Mouse (Mus musculus) retina, postnatal 1 day (tissue): ENCODE results near the gene Olfr160.

Experiments used
- DNase-seq: peaks from one replicate; pipeline ENCODE4 v3.0.0-alpha.2; 2012

Gene Olfr160

DNA sequence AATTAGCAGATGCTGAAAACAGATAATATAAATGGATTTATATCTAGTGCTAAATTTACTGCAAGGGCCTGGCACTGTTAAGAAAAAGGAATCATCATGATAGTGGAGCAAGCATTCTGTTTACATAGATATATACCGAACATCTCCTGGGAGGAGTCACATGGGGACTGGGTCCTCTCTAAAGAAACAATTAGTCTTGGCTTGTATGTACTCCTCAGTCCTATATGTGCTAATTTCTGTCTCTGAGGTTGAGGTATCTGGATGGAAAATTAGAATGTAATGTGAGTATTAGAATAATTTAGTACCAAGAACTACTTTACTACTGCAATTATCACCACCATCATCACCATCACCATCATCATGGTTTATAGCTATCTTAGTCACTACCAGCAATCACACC, at the start of gene Olfr160:
Olfr160 (minus strand) TSS at position 101 of the 400 bp plus-strand sequence.
- DNase-seq = no peak

DNA sequence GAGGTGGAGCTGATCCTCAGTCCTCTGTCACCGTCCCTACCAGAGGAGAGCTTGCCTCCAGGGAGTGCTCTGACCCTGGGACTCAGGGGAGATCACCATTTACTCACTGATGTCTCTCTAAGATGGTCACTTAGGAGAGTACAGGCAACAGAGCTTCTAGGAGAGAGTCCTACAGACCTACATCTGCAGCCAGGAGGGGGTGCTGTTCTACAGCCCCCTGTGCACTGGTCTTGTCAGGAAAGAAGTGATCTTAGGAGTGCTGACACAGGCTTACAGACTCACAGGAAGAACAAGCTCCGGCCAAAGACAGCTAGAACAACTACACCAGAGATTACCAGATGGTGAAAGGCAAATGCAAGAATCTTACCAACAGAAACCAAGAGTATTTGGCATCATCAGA, 46.5 kb upstream of the Olfr160 start:
- no peak for DNase-seq

DNA sequence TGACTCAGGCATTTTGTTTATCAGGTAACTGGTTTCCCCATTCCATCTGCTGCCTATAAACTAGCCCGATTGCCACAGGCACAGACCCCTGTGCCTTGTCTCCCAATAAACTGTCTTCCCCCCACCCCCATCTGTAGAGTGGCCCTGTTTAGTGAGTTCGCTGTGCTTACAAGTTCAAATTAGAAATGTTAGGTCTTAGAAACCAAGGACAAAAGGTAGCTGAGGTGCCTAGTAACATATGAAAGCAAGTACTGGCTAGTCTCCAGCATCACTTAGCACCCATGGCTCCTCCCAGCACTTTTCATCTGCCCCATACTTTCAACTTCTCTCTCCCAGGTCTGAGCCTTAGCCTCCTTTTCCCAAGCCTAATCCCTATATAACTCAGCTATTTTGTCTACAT, 45.7 kb upstream of the Olfr160 start:
- DNase-seq = no peak

- DNase-seq = no peak
Measured at GRCm38 (mm10) chr9:37752006-37752405, 36.0 kb upstream of the Olfr160 start.

DNA sequence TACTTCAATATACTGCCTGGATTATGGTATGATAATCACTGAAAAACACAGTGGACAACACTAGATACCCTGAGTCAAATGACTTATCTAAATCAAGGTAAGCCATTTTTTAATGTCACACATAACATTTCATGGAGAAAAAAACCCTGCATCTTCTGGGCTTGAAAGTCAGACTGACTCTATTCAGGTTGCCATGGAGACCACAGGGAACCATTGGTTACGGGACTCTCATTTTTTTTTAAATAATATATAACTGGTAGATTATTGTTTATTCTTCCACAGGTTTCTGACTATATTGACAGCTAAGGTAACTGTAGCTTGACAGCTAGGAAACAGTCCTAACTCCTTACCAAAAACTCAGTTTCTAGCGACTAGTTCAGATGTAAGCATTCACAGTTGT, 35.4 kb upstream of the Olfr160 start:
- DNase-seq = no peak

DNA sequence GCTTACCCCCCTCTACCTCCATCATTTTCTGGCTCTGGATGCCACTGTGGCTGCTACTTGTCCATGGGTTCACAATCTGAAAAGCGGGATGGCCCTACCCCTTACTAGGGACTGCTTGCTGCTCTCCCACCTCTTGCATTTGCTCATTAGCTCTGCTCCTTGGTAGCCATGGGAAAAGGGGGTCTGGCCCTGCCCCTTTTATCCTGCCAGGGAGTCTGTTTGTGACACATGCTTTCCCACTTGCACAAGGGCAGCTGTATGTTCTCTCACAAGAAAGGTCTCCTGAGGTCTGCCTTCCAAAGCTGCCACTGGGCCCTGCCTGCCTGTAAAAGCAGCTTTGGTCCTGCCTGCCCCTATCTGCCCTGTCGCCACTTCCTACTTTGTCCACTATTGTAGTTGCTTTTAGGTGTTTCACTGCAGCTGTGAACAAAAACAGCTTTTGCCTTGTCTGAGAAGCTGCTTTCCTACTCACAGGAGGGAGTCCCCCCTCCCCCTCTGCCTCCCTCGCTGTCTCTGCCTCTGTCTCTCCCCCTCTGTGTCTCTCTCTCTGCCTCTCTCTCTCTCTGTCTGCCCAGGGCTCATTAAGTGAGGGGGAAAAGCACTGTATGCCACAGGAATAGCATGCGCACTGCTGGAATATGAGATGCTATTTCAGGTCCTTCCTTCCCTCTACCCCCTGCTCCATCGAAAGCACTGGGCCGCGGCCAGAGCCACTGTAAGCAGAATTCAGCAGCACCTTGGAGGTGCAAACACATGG, 34.4 kb upstream of the Olfr160 start:
- peak; percentile 34 for DNase-seq

- DNase-seq = no peak
Measured at GRCm38 (mm10) chr9:37744806-37745205, 28.8 kb upstream of the Olfr160 start, which contains the start of gene Olfr874. Gene Olfr874, plus strand, starts transcription at chr9:37745106.

DNA sequence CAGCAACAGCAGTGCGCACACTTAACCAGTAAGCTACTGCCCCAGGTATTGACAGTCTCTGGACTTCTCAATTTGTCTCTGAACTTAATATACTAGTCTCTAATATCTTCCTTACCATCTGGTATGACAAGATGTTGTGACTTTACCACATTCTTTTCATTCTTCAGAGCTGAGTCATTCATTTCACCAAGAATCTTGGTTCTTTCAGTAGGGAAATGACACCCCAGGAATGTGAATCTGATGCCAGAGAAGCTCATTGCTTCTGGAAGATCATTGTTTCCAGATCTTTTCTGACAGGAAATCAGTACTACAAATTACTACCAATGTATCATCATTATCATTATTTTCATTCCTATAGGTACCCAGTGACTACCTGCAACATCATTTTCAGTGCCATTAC, 18.3 kb upstream of the Olfr160 start:
- no peak for DNase-seq

GRCm38 (mm10) chr9:37689970-37690686, 25.9 kb downstream of the Olfr160 start:
- DNase-seq = peak; percentile 53

- DNase-seq = no peak
Measured at GRCm38 (mm10) chr9:37687941-37688303, 28.1 kb downstream of the Olfr160 start.

DNA sequence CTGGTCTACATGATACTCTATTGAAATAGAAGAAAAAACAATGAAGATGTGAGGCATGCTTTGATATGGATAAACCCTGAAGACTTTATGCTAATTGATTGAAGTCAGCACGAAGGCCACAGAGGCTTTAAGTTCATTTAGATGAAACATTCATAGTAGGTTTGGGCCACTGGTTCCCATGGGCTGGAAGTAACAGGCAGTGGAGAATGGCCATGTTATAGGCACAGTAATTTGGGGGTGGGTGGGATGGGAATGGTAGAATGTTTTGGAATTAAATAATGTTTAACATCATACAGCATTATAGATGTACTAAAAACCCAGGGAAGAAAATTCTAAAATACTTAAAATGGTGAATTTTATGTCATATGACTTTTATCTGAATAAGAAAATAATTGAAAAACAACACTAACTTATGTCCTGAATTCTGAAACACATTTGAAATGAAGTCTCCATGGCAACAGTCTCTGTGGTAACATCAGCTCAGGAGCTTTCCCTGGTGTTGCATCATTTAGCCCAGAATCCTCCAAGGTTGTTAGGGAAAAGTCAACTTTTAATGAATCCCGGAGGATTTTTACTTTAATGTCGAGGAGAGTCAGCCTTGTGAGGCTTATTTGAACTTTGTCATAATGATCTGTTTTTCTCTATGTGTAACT, 28.6 kb downstream of the Olfr160 start:
- no peak for DNase-seq

DNA sequence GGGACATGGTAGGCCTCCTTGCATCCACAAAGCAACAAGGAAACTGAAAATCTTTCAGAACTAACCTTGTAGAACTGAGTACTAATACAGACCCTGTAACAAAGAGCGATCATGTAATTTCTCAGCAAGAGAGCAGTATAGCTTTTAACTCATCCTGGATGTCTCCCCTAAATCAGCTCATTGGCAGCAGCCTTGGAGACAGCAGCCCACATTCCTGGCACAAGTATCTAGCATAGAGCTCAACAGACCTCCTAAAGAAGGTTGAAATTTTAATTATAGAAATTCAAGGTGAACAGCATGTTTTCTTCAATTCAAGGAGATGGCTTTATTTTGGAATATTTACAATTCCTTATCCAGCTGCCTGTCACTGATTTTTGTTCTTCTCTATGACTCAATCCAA, 34.9 kb downstream of the Olfr160 start:
- DNase-seq = no peak

DNA sequence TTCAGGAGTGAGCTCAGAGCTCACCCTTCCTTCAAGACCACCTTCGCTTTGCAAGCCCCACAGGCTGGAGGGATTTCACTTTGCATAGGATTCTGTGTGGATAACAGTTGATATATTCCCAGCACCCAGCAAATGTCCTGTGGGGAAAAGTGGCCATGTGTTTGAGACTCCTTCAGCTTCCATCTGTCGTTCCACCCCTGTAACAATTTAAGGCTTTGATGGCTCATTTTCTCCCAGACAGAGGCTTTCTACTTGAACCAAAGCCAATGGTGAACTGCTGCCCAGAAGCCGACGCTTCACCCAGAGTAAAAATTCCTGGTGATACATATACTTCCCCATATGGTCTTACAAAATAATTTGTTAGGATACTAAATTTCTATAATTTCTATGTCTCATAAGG, 40.8 kb downstream of the Olfr160 start:
- DNase-seq = no peak

DNA sequence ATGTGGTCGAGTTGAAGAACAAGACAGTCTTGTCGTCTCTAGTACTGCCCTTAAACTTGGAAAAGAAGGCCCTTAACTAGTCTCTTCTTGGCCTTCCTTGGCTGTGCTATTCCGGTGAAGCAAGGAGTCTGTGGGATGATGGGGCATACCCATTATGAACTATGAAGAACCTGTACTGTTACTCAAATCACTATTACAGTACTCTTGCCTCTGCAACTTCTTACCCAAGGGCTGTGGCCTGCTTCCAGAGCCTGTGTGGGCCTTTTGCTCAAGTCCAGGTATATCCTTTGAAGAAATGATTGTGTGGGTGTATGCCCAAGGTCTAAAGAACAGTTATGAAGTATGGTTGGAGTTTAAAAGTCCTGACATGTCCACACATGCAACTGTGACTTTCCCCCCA, 45.8 kb downstream of the Olfr160 start:
- no peak for DNase-seq

GRCm38 (mm10) chr9:37669678-37670077, 46.4 kb downstream of the Olfr160 start:
- no peak for DNase-seq

DNA sequence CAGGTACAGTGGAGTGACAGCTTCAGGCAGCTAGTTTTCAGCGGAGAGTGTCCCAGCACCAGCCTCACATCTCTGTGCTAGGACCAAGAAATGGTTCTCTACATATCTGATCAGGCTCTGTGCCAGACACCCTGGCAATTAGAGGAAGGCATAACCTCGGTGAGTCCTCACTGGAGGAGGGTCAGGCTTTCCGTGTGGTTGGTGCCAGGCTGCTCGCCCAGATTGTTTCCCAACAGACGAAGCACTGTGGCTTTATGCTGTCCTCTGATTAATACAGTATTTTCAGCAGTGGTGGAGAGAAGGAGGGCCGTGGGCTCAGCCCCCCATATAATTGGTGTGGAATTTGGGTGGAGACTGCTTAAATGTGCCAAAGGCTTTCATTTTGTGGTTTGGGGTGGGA, 46.9 kb downstream of the Olfr160 start, which contains the start of gene Panx3:
Panx3 (minus strand) TSS at position 121 of the 400 bp plus-strand sequence.
- no peak for DNase-seq

DNA sequence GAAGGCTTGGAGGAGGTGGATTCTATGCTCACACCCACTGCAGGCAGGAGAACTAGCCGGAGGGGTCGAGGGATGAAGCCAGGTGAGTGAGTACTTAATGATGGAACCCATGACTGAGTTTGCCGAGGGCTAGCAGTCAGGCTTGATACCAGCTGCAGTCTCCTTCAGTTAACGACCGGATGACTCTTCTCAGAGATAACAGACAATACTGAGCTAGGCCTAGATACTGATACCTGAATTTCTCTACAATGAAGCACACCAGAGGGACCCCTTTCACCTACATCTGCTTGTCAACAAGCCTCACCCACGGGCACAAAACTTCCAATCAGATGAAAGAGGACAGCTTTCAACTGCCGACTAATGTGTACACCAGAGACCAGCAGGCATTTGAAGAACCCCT, 50.0 kb downstream of the Olfr160 start:
- no peak for DNase-seq

- no peak for DNase-seq
Measured at GRCm38 (mm10) chr9:37664604-37665003, 51.4 kb downstream of the Olfr160 start.

DNA sequence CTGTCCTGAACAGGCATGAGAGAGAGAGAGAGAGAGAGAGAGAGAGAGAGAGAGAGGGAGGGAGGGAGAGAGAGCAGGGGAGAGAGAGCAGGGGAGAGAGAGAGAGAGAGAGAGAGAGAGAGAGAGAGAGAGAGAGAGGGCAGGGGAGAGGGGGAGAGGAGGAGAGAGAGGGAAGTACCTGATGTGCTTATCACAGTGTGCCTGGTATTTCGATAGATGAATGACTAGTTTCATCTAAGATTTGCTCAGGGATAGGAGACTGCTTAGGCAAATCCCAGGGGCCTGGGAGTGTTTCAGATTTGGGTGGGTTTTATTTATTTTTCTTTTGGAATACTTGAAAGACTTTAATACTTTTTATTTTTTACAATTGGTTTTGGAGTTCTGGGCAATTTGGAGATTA, 52.8 kb downstream of the Olfr160 start:
- DNase-seq = no peak

DNA sequence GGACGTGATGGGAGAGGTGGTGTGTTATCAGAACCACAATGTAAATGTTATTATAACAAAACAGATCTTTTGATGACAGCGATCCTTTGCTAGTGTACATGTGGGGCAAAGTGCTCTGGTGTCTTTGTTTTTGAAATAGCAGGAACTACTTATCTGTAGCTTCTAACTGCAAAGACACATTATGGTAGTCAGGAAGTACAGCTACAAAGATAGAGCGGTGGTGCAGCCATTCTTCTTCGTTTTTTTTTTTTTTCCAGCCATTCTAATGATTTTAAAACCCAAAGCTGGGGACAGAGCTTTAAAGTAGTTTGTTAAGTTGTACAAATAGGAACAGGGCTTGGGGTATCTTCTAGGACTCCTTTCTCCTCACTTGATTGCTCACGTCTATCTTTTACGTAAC, 56.6 kb downstream of the Olfr160 start:
- DNase-seq = no peak
